Mouse (Mus musculus) lung, embryonic 14.5 days (tissue): Measurements from ENCODE around the gene Gm16503. TPM values are rescaled to one million over a fixed set of nuclear protein-coding genes. Genes with fewer than 3 reads are reported as not detected.
"Not testable (repeated sequence)": the region's sequence is repeated elsewhere in the genome, so short reads cannot be mapped to it uniquely, and the experiment has no call there.

Source experiments
- ATAC-seq: fragments of 200-750 bp; cut with Nextera tagmentation; 2 replicates; pipeline ENCODE4 v1.8.0; 2017; ENCODE audit warnings: mild to moderate bottlenecking, moderate TSS enrichment, moderate library complexity; ENCODE audit not compliant: insufficient read depth
- DNase-seq: peaks from one replicate; pipeline ENCODE4 v3.0.0-alpha.2; 2015
- H3K27ac ChIP-seq: fragments of 300-500 bp; sonication (generic); 2 replicates; pipeline ENCODE4 v1.5.1; 2014; ENCODE audit warnings: low read depth, mild to moderate bottlenecking, moderate library complexity
- H3K27me3 ChIP-seq: fragments of 300-500 bp; sonication (generic); 2 replicates; pipeline ENCODE4 v1.6.1; 2014; ENCODE audit warnings: low read length, control low read depth; ENCODE audit not compliant: insufficient read depth
- H3K36me3 ChIP-seq: fragments of 300-500 bp; sonication (generic); 2 replicates; pipeline ENCODE4 v1.6.1; 2014; ENCODE audit warnings: control low read depth; ENCODE audit not compliant: insufficient read depth
- H3K4me1 ChIP-seq: fragments of 300-500 bp; sonication (generic); 2 replicates; pipeline ENCODE4 v1.6.1; 2014; ENCODE audit warnings: antibody characterized with exemption, control low read depth; ENCODE audit not compliant: insufficient read depth
- H3K4me2 ChIP-seq: fragments of 300-500 bp; sonication (generic); 2 replicates; pipeline ENCODE4 v1.6.1; 2014; ENCODE audit warnings: mild to moderate bottlenecking
- H3K4me3 ChIP-seq: fragments of 300-500 bp; sonication (generic); 2 replicates; pipeline ENCODE4 v1.5.1; 2014; ENCODE audit warnings: low read depth, low read length
- H3K9ac ChIP-seq: fragments of 300-500 bp; sonication (generic); 2 replicates; pipeline ENCODE4 v1.6.1; 2014
- H3K9me3 ChIP-seq: fragments of 300-500 bp; sonication (generic); 2 replicates; pipeline ENCODE4 v1.6.1; 2016; ENCODE audit warnings: low read depth, low read length, control low read depth
- CTCF ChIP-seq: IDR thresholded peaks from 2 replicates; pipeline ENCODE4 v1.5.1; 2016; ENCODE audit warnings: antibody characterized with exemption, low read depth
- WGBS: fragments of 180-500 bp; shearing (Covaris S2); extraction: QIAGEN DNeasy Blood & Tissue Kit; methylation state at CpG from one replicate; pipeline ENCODE4 v1.1.7; 2014; 5-methylcytosine and 5-hydroxymethylcytosine counted together
- polyA plus RNA-seq: library from polyadenylated mRNA; unstranded; fragments of >200 nt; fragmentation: Nextera tagmentation; extraction: Ambion mirVana; gene quantifications from 2 replicates; pipeline ENCODE4 v1.2.1, GENCODE M21; 2014

The Gm16503 gene
- polyA plus RNA-seq, 1 experiment from 2014 or later, result 0.37 TPM

GRCm38 (mm10) chr4:147565426-147566220 lies 25.6 kb downstream of the Gm16503 start:
- Histone ChIP-seq H3K9me3 (peaks cover 10% of the 10 kb centered on the region; the same call in 1 of the 2 replicates), H3K4me3 (no peak overlapping the region), H3K27ac (no peak overlapping the region), H3K27me3 (no peaks in the 10 kb centered on the region), H3K36me3 (no peaks in the 10 kb centered on the region), H3K9ac (no peak overlapping the region), H3K4me2 (no peak overlapping the region), H3K4me1 (no peaks in the 10 kb centered on the region)
- ATAC-seq (no peak), DNase-seq (no peak)
- TF ChIP-seq CTCF, result no peak
- WGBS, result 66% methylated on average over 6 of the region's 6 CpGs

GRCm38 (mm10) chr4:147571156-147571555 lies 31.1 kb downstream of the Gm16503 start:
- H3K9me3 ChIP-seq, H3K27me3 ChIP-seq, ATAC-seq, DNase-seq, H3K27ac ChIP-seq, H3K9ac ChIP-seq, H3K4me2 ChIP-seq, H3K36me3 ChIP-seq, H3K4me3 ChIP-seq, H3K4me1 ChIP-seq: not testable (repeated sequence)
- WGBS, result 73% methylated on average over 8 of the region's 8 CpGs

GRCm38 (mm10) chr4:147579371-147579770 lies 39.4 kb downstream of the Gm16503 start:
- ATAC-seq, H3K4me1 ChIP-seq, H3K4me3 ChIP-seq, H3K36me3 ChIP-seq, H3K27me3 ChIP-seq, H3K27ac ChIP-seq, DNase-seq, H3K4me2 ChIP-seq, H3K9ac ChIP-seq: not testable (repeated sequence)
- WGBS, result 94% methylated on average over 4 of the region's 4 CpGs
- H3K9me3 ChIP-seq, result peaks cover 15% of the 10 kb centered on the region; the same call in 1 of the 2 replicates

GRCm38 (mm10) chr4:147586511-147587473 lies 46.8 kb downstream of the Gm16503 start:
- 61% methylated on average over 1 of the region's 1 CpGs for WGBS
- peaks cover 30% of the 10 kb centered on the region; the same call in 1 of the 2 replicates for H3K9me3 ChIP-seq
- no peak for ATAC-seq

More at GRCm38 (mm10) chr4:147586511-147587473, 46.8 kb downstream of the Gm16503 start:
- TF ChIP-seq CTCF, result no peak
- Histone ChIP-seq H3K4me2 (no peak overlapping the region), H3K9ac (no peak overlapping the region), H3K36me3 (no peaks in the 10 kb centered on the region), H3K27ac (no peak overlapping the region), H3K27me3 (no peaks in the 10 kb centered on the region), H3K4me3 (no peak overlapping the region), H3K4me1 (no peaks in the 10 kb centered on the region)
- no peak for DNase-seq

Other genes with a start within 250 kb of the Gm16503 start
- gene Zfp988, start 234.5 kb upstream of the Gm16503 start, polyA plus RNA-seq, result 0.32 TPM in 1 of 2 replicates, not detected in the other
- 0.21 TPM in 1 of 2 replicates, not detected in the other for gene Zfp978, start 178.9 kb upstream of the Gm16503 start, polyA plus RNA-seq
- 5.1 and 5.4 TPM in 2 replicates for gene Zfp982, start 47.8 kb upstream of the Gm16503 start, polyA plus RNA-seq
- gene Zfp985, start 13.1 kb downstream of the Gm16503 start, polyA plus RNA-seq, result 0.18 and 0.46 TPM in 2 replicates
- 3.7 and 5.0 TPM in 2 replicates for gene Zfp979, start 102.3 kb downstream of the Gm16503 start, polyA plus RNA-seq
- not detected in 2 replicates for gene Zfp534, start 162.3 kb downstream of the Gm16503 start, polyA plus RNA-seq